Mouse (Mus musculus) frontal cortex, adult (tissue): Measurements from ENCODE around the gene Mindy4.
"Not testable (repeated sequence)": the region's sequence is repeated elsewhere in the genome, so short reads cannot be mapped to it uniquely, and the experiment has no call there.

Experiments
- ATAC-seq: cut with Nextera tagmentation; 2 replicates; pipeline ENCODE4 v1.9.2; 2017; ENCODE audit warnings: mild to moderate bottlenecking, moderate library complexity, mixed read lengths; ENCODE audit not compliant: low TSS enrichment

Mindy4 gene

GRCm38 (mm10) chr6:55202913-55203910 lies at the start of gene Mindy4:
Gene Mindy4 (plus strand): TSS chr6:55203383.
- peak; percentile 97 for ATAC-seq

GRCm38 (mm10) chr6:55159256-55159655 lies 43.9 kb upstream of the Mindy4 start:
- ATAC-seq = no peak

- ATAC-seq = peak; percentile 90
These were observed 41.8 kb upstream of the Mindy4 start for GRCm38 (mm10) chr6:55161311-55161761.

GRCm38 (mm10) chr6:55163046-55163584 lies 40.1 kb upstream of the Mindy4 start:
- no peak for ATAC-seq

- peak; percentile 87 for ATAC-seq
These were observed 36.3 kb upstream of the Mindy4 start for GRCm38 (mm10) chr6:55166777-55167463.

- no peak for ATAC-seq
These were observed 33.4 kb upstream of the Mindy4 start for GRCm38 (mm10) chr6:55169818-55170217.

- no peak for ATAC-seq
These were observed 31.5 kb upstream of the Mindy4 start for GRCm38 (mm10) chr6:55171638-55172037.

- no peak for ATAC-seq
These were observed 30.0 kb upstream of the Mindy4 start for GRCm38 (mm10) chr6:55173171-55173570.

- no peak for ATAC-seq
These were observed 29.2 kb upstream of the Mindy4 start for GRCm38 (mm10) chr6:55173941-55174349.

- ATAC-seq = no peak
These were observed 28.4 kb upstream of the Mindy4 start, which contains the start of gene Inmt for GRCm38 (mm10) chr6:55174741-55175181. Gene Inmt (minus strand): TSS chr6:55175043.

- no peak for ATAC-seq
These were observed 27.7 kb upstream of the Mindy4 start for GRCm38 (mm10) chr6:55175456-55175855.

GRCm38 (mm10) chr6:55175892-55176291 lies 27.3 kb upstream of the Mindy4 start:
- no peak for ATAC-seq

- ATAC-seq = peak; percentile 84
These were observed 26.0 kb upstream of the Mindy4 start for GRCm38 (mm10) chr6:55177060-55177732.

GRCm38 (mm10) chr6:55179560-55179959 lies 23.6 kb upstream of the Mindy4 start:
- ATAC-seq = no peak

GRCm38 (mm10) chr6:55182655-55183430 lies 20.3 kb upstream of the Mindy4 start:
- no peak for ATAC-seq

GRCm38 (mm10) chr6:55187827-55188226 lies 15.4 kb upstream of the Mindy4 start:
- not testable (repeated sequence) for ATAC-seq

GRCm38 (mm10) chr6:55189406-55189805 lies 13.8 kb upstream of the Mindy4 start:
- ATAC-seq = no peak

GRCm38 (mm10) chr6:55191537-55191936 lies 11.6 kb upstream of the Mindy4 start:
- no peak for ATAC-seq

GRCm38 (mm10) chr6:55193171-55193570 lies 10.0 kb upstream of the Mindy4 start:
- no peak for ATAC-seq

- ATAC-seq = no peak
These were observed 4.1 kb upstream of the Mindy4 start for GRCm38 (mm10) chr6:55199047-55199446.

- 0 out of 2 replicates have a peak, but pooled peaks have one; percentile 12 for ATAC-seq
These were observed 748 bp downstream of the Mindy4 start for GRCm38 (mm10) chr6:55203931-55204330.
